In the genomic region with DNA sequence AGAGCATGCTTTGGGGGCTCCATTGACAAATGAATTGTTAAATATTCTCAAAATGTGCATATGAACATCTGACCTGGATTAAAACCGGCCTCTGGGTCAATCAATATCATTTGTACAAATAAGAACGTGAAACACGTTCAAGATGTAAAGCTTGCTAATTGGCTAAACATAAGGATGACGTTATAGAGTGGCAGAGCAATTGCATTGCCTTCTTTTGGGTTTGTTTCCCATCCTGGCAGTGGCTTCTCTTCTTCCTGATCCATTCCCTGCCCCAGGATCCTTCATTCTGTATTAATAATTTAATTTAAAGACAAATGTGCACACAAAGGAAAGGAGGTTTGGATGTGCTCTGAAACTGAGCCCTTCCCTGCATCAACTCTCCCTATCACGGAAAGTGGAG, we compare ENCODE assay signal across 20 mouse cellular contexts. TPM values are rescaled to one million over a fixed set of nuclear protein-coding genes. Genes with fewer than 3 reads are reported as not detected.
DNase-seq lines count a peak whose midpoint lies in the region; ATAC-seq and TF ChIP-seq lines count a peak whose summit lies in the region.
"Had no signal": no experiment of that assay in that cellular context is flagged by ENCODE, and none has a peak within 500 bp of the region (broad histone marks: within the 10 kb centered on the region; RNA-seq: fewer than 3 reads in every experiment).

No protein-coding gene starts in this region.

- 0 out of 2 replicates have a peak, but pooled peaks cover 3% of the 10 kb centered on the region for H3K27me3 ChIP-seq in forebrain, embryonic 13.5 days
- H3K27me3 ChIP-seq in forebrain, embryonic 10.5 days (ENCODE audit: poor library complexity, severe bottlenecking), result peaks cover 38% of the 10 kb centered on the region
- no peaks in the 10 kb centered on the region for H3K27me3 ChIP-seq in hindbrain, embryonic 16.5 days (replicated peaks; ENCODE audit: control insufficient read depth, insufficient read depth, low read length)
- no peaks in the 10 kb centered on the region; the same call in 1 of the 2 replicates for H3K27me3 ChIP-seq in midbrain, postnatal 0 days (ENCODE audit: insufficient read depth, low read length)

- ATAC-seq in forebrain, embryonic 13.5 days, result no peak
- no peak for ATAC-seq in hindbrain, embryonic 16.5 days
- ATAC-seq in midbrain, postnatal 0 days (ENCODE audit: low FRiP score), result no peak
- ATAC-seq: activated CD4-positive, CD25-positive, alpha-beta regulatory T cell, adult 4 months; intestine, embryonic 15.5 days had no signal

- H3K9me3 ChIP-seq in forebrain, embryonic 13.5 days (replicated peaks), result no peaks in the 10 kb centered on the region
- no peaks in the 10 kb centered on the region for H3K9me3 ChIP-seq in forebrain, embryonic 10.5 days
- no peaks in the 10 kb centered on the region for H3K9me3 ChIP-seq in hindbrain, embryonic 16.5 days (ENCODE audit: control insufficient read depth, low read length)
- H3K9me3 ChIP-seq in midbrain, postnatal 0 days (ENCODE audit: low read length), result no peaks in the 10 kb centered on the region
- H3K9me3 ChIP-seq: embryonic facial prominence, embryonic 13.5 days; intestine, embryonic 15.5 days had no signal

- TF ChIP-seq CTCF in cortical plate, adult 2 months (IDR thresholded peaks at IDR 0.05; ENCODE audit: extremely low read depth, insufficient read depth, low read length), result no peak
- no peak for TF ChIP-seq CTCF in midbrain, postnatal 0 days (IDR thresholded peaks at IDR 0.05)

- DNase-seq in forebrain, embryonic 10.5 days (ENCODE audit: extremely low spot score, low spot score), result no peak
- no peak for DNase-seq in midbrain, postnatal 0 days (ENCODE audit: low spot score)
- DNase-seq in spleen, postnatal 36 days (ENCODE audit: low spot score in 2 of 2), result no peak
- DNase-seq in ovary, adult 18-20 months (ENCODE audit: low spot score), result no peak
- no peak for DNase-seq in thymus, adult 18-20 months
- DNase-seq: adrenal gland, postnatal 36 days; gastrocnemius, postnatal 10 days; heart, postnatal 10 days; liver; lung, adult 18-20 months; lung, postnatal 36 days; thymus, postnatal 14 days had no signal

- no peaks in the 10 kb centered on the region for H3K4me1 ChIP-seq in forebrain, embryonic 13.5 days
- peaks cover 21% of the 10 kb centered on the region for H3K4me1 ChIP-seq in forebrain, embryonic 10.5 days
- no peaks in the 10 kb centered on the region for H3K4me1 ChIP-seq in cortical plate, adult 2 months (ENCODE audit: control insufficient read depth, insufficient read depth, low read length)
- no peaks in the 10 kb centered on the region; the same call in 1 of the 2 replicates for H3K4me1 ChIP-seq in hindbrain, embryonic 16.5 days (ENCODE audit: control insufficient read depth, insufficient read depth, low read depth, low read length)
- peaks cover 3% of the 10 kb centered on the region for H3K4me1 ChIP-seq in midbrain, postnatal 0 days (ENCODE audit: insufficient read depth, low read length)

- no peaks in the 10 kb centered on the region for H3K36me3 ChIP-seq in forebrain, embryonic 13.5 days (ENCODE audit: poor library complexity, severe bottlenecking)
- H3K36me3 ChIP-seq in forebrain, embryonic 10.5 days (replicated peaks), result no peaks in the 10 kb centered on the region
- H3K36me3 ChIP-seq in hindbrain, embryonic 16.5 days (ENCODE audit: control insufficient read depth, insufficient read depth, low read length), result no peaks in the 10 kb centered on the region
- H3K36me3 ChIP-seq in midbrain, postnatal 0 days (ENCODE audit: insufficient read depth, low read length), result no peaks in the 10 kb centered on the region
- H3K36me3 ChIP-seq: embryonic facial prominence, embryonic 13.5 days; intestine, embryonic 15.5 days had no signal

- WGBS in forebrain, embryonic 13.5 days, result 63% methylated on average over 5 of the region's 5 CpGs
- WGBS in forebrain, embryonic 10.5 days, result 60% methylated on average over 5 of the region's 5 CpGs
- WGBS in hindbrain, embryonic 16.5 days, result 31% methylated on average over 5 of the region's 5 CpGs
- WGBS in midbrain, postnatal 0 days, result 27% methylated on average over 5 of the region's 5 CpGs

- H3K27ac ChIP-seq in forebrain, embryonic 13.5 days, result no peak overlapping the region
- no peak overlapping the region for H3K27ac ChIP-seq in forebrain, embryonic 10.5 days
- peak overlapping the region; percentile 50; the same call in 1 of the 2 replicates for H3K27ac ChIP-seq in cortical plate, adult 2 months (ENCODE audit: insufficient read depth, low read length)
- 0 out of 2 replicates have a peak overlapping the region, but pooled peaks have one; percentile 4 for H3K27ac ChIP-seq in hindbrain, embryonic 16.5 days (ENCODE audit: low read depth, low read length)
- H3K27ac ChIP-seq in midbrain, postnatal 0 days (ENCODE audit: low read depth, low read length), result no peak overlapping the region
- H3K27ac ChIP-seq: embryonic facial prominence, embryonic 13.5 days; intestine, embryonic 15.5 days; kidney, postnatal 0 days had no signal

- peak overlapping the region; percentile 82 for H3K4me2 ChIP-seq in forebrain, embryonic 13.5 days
- H3K4me2 ChIP-seq in hindbrain, embryonic 16.5 days (ENCODE audit: low read length), result peak overlapping the region; percentile 91
- H3K4me2 ChIP-seq in midbrain, postnatal 0 days (ENCODE audit: low read depth, low read length, poor library complexity, severe bottlenecking), result peak overlapping the region; percentile 69
- H3K4me2 ChIP-seq: embryonic facial prominence, embryonic 13.5 days; intestine, embryonic 15.5 days had no signal

- H3K9ac ChIP-seq in forebrain, embryonic 13.5 days, result no peak overlapping the region
- no peak overlapping the region for H3K9ac ChIP-seq in hindbrain, embryonic 16.5 days (ENCODE audit: low read depth, low read length)
- H3K9ac ChIP-seq in midbrain, postnatal 0 days (replicated peaks; ENCODE audit: low read length, poor library complexity, severe bottlenecking), result 0 out of 2 replicates have a peak overlapping the region, but pooled peaks have one; percentile 9
- H3K9ac ChIP-seq: embryonic facial prominence, embryonic 13.5 days; intestine, embryonic 15.5 days had no signal

- peak overlapping the region; percentile 78 for H3K4me3 ChIP-seq in forebrain, embryonic 13.5 days
- H3K4me3 ChIP-seq in forebrain, embryonic 10.5 days, result no peak overlapping the region
- peak overlapping the region; percentile 100 for H3K4me3 ChIP-seq in cortical plate, adult 2 months (ENCODE audit: insufficient read depth, low read length)
- H3K4me3 ChIP-seq in hindbrain, embryonic 16.5 days (ENCODE audit: low read length), result peak overlapping the region; percentile 83
- peak overlapping the region; percentile 80 for H3K4me3 ChIP-seq in midbrain, postnatal 0 days (ENCODE audit: low read depth, low read length)
- H3K4me3 ChIP-seq: embryonic facial prominence, embryonic 13.5 days; intestine, embryonic 15.5 days had no signal

- peak; percentile 50; the same call in 1 of the 2 replicates for TF ChIP-seq POLR2A in cortical plate, adult 2 months (IDR thresholded peaks at IDR 0.05; ENCODE audit: extremely low read depth, insufficient read depth, low read length)

RNA-seq across cellular contexts. Expression of gene Nav3, which starts 2.4 kb away (rescaled TPM):
- polyA plus RNA-seq in forebrain, embryonic 13.5 days (2015; fragmentation: Nextera tagmentation; extraction: Ambion mirVana), result 11.2 and 13.2 TPM in 2 replicates
- polyA plus RNA-seq in forebrain, embryonic 10.5 days (2016; fragmentation: Nextera tagmentation; extraction: Ambion mirVana), result 1.00 and 1.0 TPM in 2 replicates
- polyA plus RNA-seq in cortical plate, adult 2 months (2012; rRNA removed), result 41.6 and 46.6 TPM in 2 replicates
- 16.6 and 17.7 TPM in 2 replicates for polyA plus RNA-seq in hindbrain, embryonic 16.5 days (2015; fragmentation: Nextera tagmentation; extraction: Ambion mirVana)
- total RNA-seq in midbrain, postnatal 0 days (2014; rRNA removed), result 102 and 121 TPM in 2 replicates
- polyA plus RNA-seq in midbrain, postnatal 0 days (2015; fragmentation: Nextera tagmentation; extraction: Ambion mirVana), result 17.4 and 18.9 TPM in 2 replicates
- total RNA-seq: monocyte, adult 5-6 weeks had no signal

Comparison
In these comparisons a context has a peak if more than half of its experiments do, and no peak if none do; other contexts are left out.
1. H3K27ac ChIP-seq: peak in cortical plate, adult 2 months (single experiment) and hindbrain, embryonic 16.5 days (single experiment); none in forebrain, embryonic 13.5 days (single experiment), forebrain, embryonic 10.5 days (single experiment) and midbrain, postnatal 0 days (single experiment).
2. Peak in every context shown above with its lines, with median percentiles within 50 percentile points of each other: H3K4me2 ChIP-seq.